ENCODE assay signal across 16 mouse cellular contexts in genomic region chr8:105517346-105517745, GRCm38 (mm10). TPM values are rescaled to one million over a fixed set of nuclear protein-coding genes. Genes with fewer than 3 reads are reported as not detected.
DNase-seq lines count a peak whose midpoint lies in the region; ATAC-seq and TF ChIP-seq lines count a peak whose summit lies in the region.
"Had no signal": no experiment of that assay in that cellular context is flagged by ENCODE, and none has a peak within 500 bp of the region (broad histone marks: within the 10 kb centered on the region; RNA-seq: fewer than 3 reads in every experiment).

No protein-coding gene starts in this region.

- H3K4me1 ChIP-seq in forebrain, embryonic 13.5 days = peaks cover 41% of the 10 kb centered on the region
- peaks cover 11% of the 10 kb centered on the region; the same call in 1 of the 2 replicates for H3K4me1 ChIP-seq in forebrain, postnatal 0 days (ENCODE audit: insufficient read depth)
- H3K4me1 ChIP-seq in kidney, embryonic 15.5 days = peaks cover 66% of the 10 kb centered on the region
- peaks cover 69% of the 10 kb centered on the region for H3K4me1 ChIP-seq in megakaryocyte, embryonic 14.5 days
- H3K4me1 ChIP-seq in limb, embryonic 10.5 days = peaks cover 87% of the 10 kb centered on the region

- no peak overlapping the region for H3K4me3 ChIP-seq in forebrain, embryonic 13.5 days
- no peak overlapping the region for H3K4me3 ChIP-seq in forebrain, postnatal 0 days (ENCODE audit: low read depth, low read length)
- 0 out of 2 replicates have a peak overlapping the region, but pooled peaks have one; percentile 13 for H3K4me3 ChIP-seq in kidney, embryonic 15.5 days (replicated peaks)
- H3K4me3 ChIP-seq in megakaryocyte, embryonic 14.5 days (replicated peaks) = peak overlapping the region; percentile 9
- peak overlapping the region; percentile 97 for H3K4me3 ChIP-seq in limb, embryonic 10.5 days

- no peak overlapping the region for H3K27ac ChIP-seq in forebrain, embryonic 13.5 days
- no peak overlapping the region for H3K27ac ChIP-seq in forebrain, postnatal 0 days (ENCODE audit: low read depth, low read length)
- H3K27ac ChIP-seq in kidney, embryonic 15.5 days = no peak overlapping the region
- peak overlapping the region; percentile 99 for H3K27ac ChIP-seq in limb, embryonic 10.5 days

- peaks cover 5% of the 10 kb centered on the region; the same call in 1 of the 2 replicates for H3K36me3 ChIP-seq in forebrain, embryonic 13.5 days (ENCODE audit: poor library complexity, severe bottlenecking)
- no peaks in the 10 kb centered on the region for H3K36me3 ChIP-seq in forebrain, postnatal 0 days (ENCODE audit: insufficient read depth)
- H3K36me3 ChIP-seq in kidney, embryonic 15.5 days = peaks cover 3% of the 10 kb centered on the region
- H3K36me3 ChIP-seq in megakaryocyte, embryonic 14.5 days (replicated peaks; ENCODE audit: low read length) = peaks cover 21% of the 10 kb centered on the region
- H3K36me3 ChIP-seq in limb, embryonic 10.5 days = peaks cover 20% of the 10 kb centered on the region

- WGBS in forebrain, embryonic 13.5 days = 49% methylated on average over 8 of the region's 8 CpGs
- WGBS in forebrain, postnatal 0 days = 51% methylated on average over 8 of the region's 8 CpGs
- WGBS in kidney, embryonic 15.5 days = 39% methylated on average over 8 of the region's 8 CpGs
- WGBS in limb, embryonic 10.5 days = 43% methylated on average over 8 of the region's 8 CpGs

- H3K9me3 ChIP-seq in forebrain, embryonic 13.5 days (replicated peaks) = no peaks in the 10 kb centered on the region
- no peaks in the 10 kb centered on the region for H3K9me3 ChIP-seq in forebrain, postnatal 0 days (ENCODE audit: low read length)
- H3K9me3 ChIP-seq in kidney, embryonic 15.5 days (replicated peaks) = no peaks in the 10 kb centered on the region
- no peaks in the 10 kb centered on the region for H3K9me3 ChIP-seq in megakaryocyte, embryonic 14.5 days
- H3K9me3 ChIP-seq in limb, embryonic 10.5 days (replicated peaks) = no peaks in the 10 kb centered on the region
- H3K9me3 ChIP-seq: hindbrain, embryonic 12.5 days had no signal

- H3K9ac ChIP-seq in forebrain, embryonic 13.5 days = 0 out of 2 replicates have a peak overlapping the region, but pooled peaks have one; percentile 5
- H3K9ac ChIP-seq in forebrain, postnatal 0 days = no peak overlapping the region
- no peak overlapping the region for H3K9ac ChIP-seq in kidney, embryonic 15.5 days
- H3K9ac ChIP-seq: hindbrain, embryonic 12.5 days had no signal

- no peak overlapping the region; the same call in 1 of the 2 replicates for H3K4me2 ChIP-seq in forebrain, embryonic 13.5 days
- H3K4me2 ChIP-seq in forebrain, postnatal 0 days (ENCODE audit: low read depth) = no peak overlapping the region
- H3K4me2 ChIP-seq in kidney, embryonic 15.5 days = peak overlapping the region; percentile 98

- DNase-seq in forebrain, postnatal 0 days = no peak
- DNase-seq in kidney, postnatal 25 days = no peak
- DNase-seq in limb, embryonic 10.5 days (ENCODE audit: low spot score) = peak; percentile 35
- DNase-seq: adrenal gland, adult 2 months; cerebellum, adult 18-20 months; layer of hippocampus, postnatal 36 days; left cerebral cortex, postnatal 4 days; lung, postnatal 4 days; right cerebral cortex, postnatal 25 days had no signal

- peaks cover 32% of the 10 kb centered on the region for H3K27me3 ChIP-seq in forebrain, embryonic 13.5 days
- H3K27me3 ChIP-seq in forebrain, postnatal 0 days (ENCODE audit: insufficient read depth, low read length) = peaks cover 11% of the 10 kb centered on the region
- 0 out of 2 replicates have a peak, but pooled peaks cover 6% of the 10 kb centered on the region for H3K27me3 ChIP-seq in kidney, embryonic 15.5 days
- peaks cover 58% of the 10 kb centered on the region for H3K27me3 ChIP-seq in megakaryocyte, embryonic 14.5 days (replicated peaks)
- H3K27me3 ChIP-seq in limb, embryonic 10.5 days (ENCODE audit: low read depth, poor library complexity, severe bottlenecking) = peaks cover 9% of the 10 kb centered on the region

- no peak for TF ChIP-seq CTCF in forebrain, postnatal 0 days (IDR thresholded peaks at IDR 0.05; ENCODE audit: low read depth)

- no peak for ATAC-seq in forebrain, embryonic 13.5 days
- ATAC-seq in forebrain, postnatal 0 days = no peak
- ATAC-seq in kidney, embryonic 15.5 days (replicated peaks; ENCODE audit: low FRiP score) = no peak
- no peak for ATAC-seq in megakaryocyte, adult 5-6 weeks (ENCODE audit: poor library complexity, severe bottlenecking)
- no peak for ATAC-seq in activated CD4-positive, CD25-positive, alpha-beta regulatory T cell, adult 4 months

RNA-seq across cellular contexts. Expression of gene Hsd11b2, which starts 1.2 kb away (rescaled TPM):
- 3.9 and 6.1 TPM in 2 replicates for polyA plus RNA-seq in forebrain, embryonic 13.5 days (2015; fragmentation: Nextera tagmentation; extraction: Ambion mirVana)
- 0.38 and 0.52 TPM in 2 replicates for total RNA-seq in forebrain, postnatal 0 days (2014; rRNA removed)
- 1.3 and 2.6 TPM in 2 replicates for polyA plus RNA-seq in forebrain, postnatal 0 days (2015; fragmentation: Nextera tagmentation; extraction: Ambion mirVana)
- 30.0 and 35.6 TPM in 2 replicates for polyA plus RNA-seq in kidney, embryonic 15.5 days (2015; fragmentation: Nextera tagmentation; extraction: Ambion mirVana)
- polyA plus RNA-seq in megakaryocyte, embryonic 14.5 days (2012; ENCODE audit: insufficient read depth, low replicate concordance) = 0.12 TPM in 1 of 2 replicates, not detected in the other
- not detected in 2 replicates for total RNA-seq in megakaryocyte, adult 5-6 weeks (2015)
- not detected in 2 replicates for total RNA-seq in megakaryocyte, adult 5-6 weeks (2017)
- 78.2 and 83.2 TPM in 2 replicates for polyA plus RNA-seq in limb, embryonic 10.5 days (2016; fragmentation: Nextera tagmentation; extraction: Ambion mirVana)
- polyA plus RNA-seq in activated CD4-positive, CD25-positive, alpha-beta regulatory T cell, adult 4 months (2017; shearing (Covaris generic)) = not detected
- total RNA-seq: layer of hippocampus, postnatal 36 days; left cerebral cortex, postnatal 4 days had no signal
- polyA plus RNA-seq: cortical plate, adult 2 months had no signal

RNA-seq across cellular contexts. Expression of gene Zdhhc1, which starts 20.6 kb away (rescaled TPM):
- polyA plus RNA-seq in forebrain, embryonic 13.5 days (2015; fragmentation: Nextera tagmentation; extraction: Ambion mirVana) = 20.6 and 24.8 TPM in 2 replicates
- total RNA-seq in forebrain, postnatal 0 days (2014; rRNA removed) = 22.9 and 30.4 TPM in 2 replicates
- 16.2 and 22.7 TPM in 2 replicates for polyA plus RNA-seq in forebrain, postnatal 0 days (2015; fragmentation: Nextera tagmentation; extraction: Ambion mirVana)
- polyA plus RNA-seq in kidney, embryonic 15.5 days (2015; fragmentation: Nextera tagmentation; extraction: Ambion mirVana) = 39.2 and 43.7 TPM in 2 replicates
- 5.4 and 9.0 TPM in 2 replicates for polyA plus RNA-seq in megakaryocyte, embryonic 14.5 days (2012; ENCODE audit: insufficient read depth, low replicate concordance)
- 0.52 and 1.2 TPM in 2 replicates for total RNA-seq in megakaryocyte, adult 5-6 weeks (2015)
- total RNA-seq in megakaryocyte, adult 5-6 weeks (2017) = 0.20 and 0.92 TPM in 2 replicates
- 18.9 and 25.3 TPM in 2 replicates for polyA plus RNA-seq in limb, embryonic 10.5 days (2016; fragmentation: Nextera tagmentation; extraction: Ambion mirVana)
- polyA plus RNA-seq in activated CD4-positive, CD25-positive, alpha-beta regulatory T cell, adult 4 months (2017; shearing (Covaris generic)) = under 1 TPM; 0.43 to 0.62 TPM

RNA-seq across cellular contexts. Expression of gene Tppp3, which starts 46.0 kb away (rescaled TPM):
- polyA plus RNA-seq in forebrain, embryonic 13.5 days (2015; fragmentation: Nextera tagmentation; extraction: Ambion mirVana) = 34.6 and 40.4 TPM in 2 replicates
- total RNA-seq in forebrain, postnatal 0 days (2014; rRNA removed) = 66.6 and 80.6 TPM in 2 replicates
- polyA plus RNA-seq in forebrain, postnatal 0 days (2015; fragmentation: Nextera tagmentation; extraction: Ambion mirVana) = 74.6 and 106 TPM in 2 replicates
- 30.7 and 38.3 TPM in 2 replicates for polyA plus RNA-seq in kidney, embryonic 15.5 days (2015; fragmentation: Nextera tagmentation; extraction: Ambion mirVana)
- 2.5 and 3.3 TPM in 2 replicates for polyA plus RNA-seq in megakaryocyte, embryonic 14.5 days (2012; ENCODE audit: insufficient read depth, low replicate concordance)
- 2.5 and 2.9 TPM in 2 replicates for total RNA-seq in megakaryocyte, adult 5-6 weeks (2015)
- total RNA-seq in megakaryocyte, adult 5-6 weeks (2017) = 6.5 and 13.4 TPM in 2 replicates
- 8.4 and 13.5 TPM in 2 replicates for polyA plus RNA-seq in limb, embryonic 10.5 days (2016; fragmentation: Nextera tagmentation; extraction: Ambion mirVana)
- polyA plus RNA-seq in activated CD4-positive, CD25-positive, alpha-beta regulatory T cell, adult 4 months (2017; shearing (Covaris generic)) = under 1 TPM; 0.50 to 0.60 TPM

RNA-seq across cellular contexts. Expression of gene Atp6v0d1, which starts 48.5 kb away (rescaled TPM):
- polyA plus RNA-seq in forebrain, embryonic 13.5 days (2015; fragmentation: Nextera tagmentation; extraction: Ambion mirVana) = 136 and 152 TPM in 2 replicates
- 179 TPM in 2 replicates for total RNA-seq in forebrain, postnatal 0 days (2014; rRNA removed)
- polyA plus RNA-seq in forebrain, postnatal 0 days (2015; fragmentation: Nextera tagmentation; extraction: Ambion mirVana) = 251 and 275 TPM in 2 replicates
- polyA plus RNA-seq in kidney, embryonic 15.5 days (2015; fragmentation: Nextera tagmentation; extraction: Ambion mirVana) = 85.8 and 88.3 TPM in 2 replicates
- 19.8 and 57.3 TPM in 2 replicates for polyA plus RNA-seq in megakaryocyte, embryonic 14.5 days (2012; ENCODE audit: insufficient read depth, low replicate concordance)
- total RNA-seq in megakaryocyte, adult 5-6 weeks (2015) = 222 and 239 TPM in 2 replicates
- total RNA-seq in megakaryocyte, adult 5-6 weeks (2017) = 86.2 and 101 TPM in 2 replicates
- 58.3 and 68.6 TPM in 2 replicates for polyA plus RNA-seq in limb, embryonic 10.5 days (2016; fragmentation: Nextera tagmentation; extraction: Ambion mirVana)
- 10 to 100 TPM; 40.7 to 42.8 TPM for polyA plus RNA-seq in activated CD4-positive, CD25-positive, alpha-beta regulatory T cell, adult 4 months (2017; shearing (Covaris generic))

Comparison
In these comparisons a context has a peak if more than half of its experiments do, and no peak if none do; other contexts are left out.
1. H3K4me3 ChIP-seq: peak in kidney, embryonic 15.5 days (single experiment), megakaryocyte, embryonic 14.5 days (single experiment) and limb, embryonic 10.5 days (single experiment); none in forebrain, embryonic 13.5 days (single experiment) and forebrain, postnatal 0 days (single experiment).